Mouse (Mus musculus) heart, postnatal 14 days (tissue): ENCODE data around the gene Slc22a13. TPM values are rescaled to one million over a fixed set of nuclear protein-coding genes. Genes with fewer than 3 reads are reported as not detected.

Experiments
- DNase-seq, 2 experiments: peaks; one replicate each; pipeline ENCODE4 v3.0.0; 2021 to 2022
- intact Hi-C: fragments of 180-260 bp; cut with DNase I; formaldehyde crosslinking; loops from one replicate; pipeline ENCODE4 v1.15.1; 2025
- total RNA-seq, 2 experiments: library from RNA; stranded (reverse); gene quantifications; 2 replicates each; pipeline ENCODE4 v1.2.3; 2021

Gene Slc22a13
- total RNA-seq, 2 experiments from 2014 or later = not detected

- intact Hi-C loops = no loop called here
- DNase-seq = no peak
These were observed 5.3 kb downstream of the Slc22a13 start for GRCm38 (mm10) chr9:119203617-119204016.

GRCm38 (mm10) chr9:119201653-119202052 is 7.2 kb downstream of the Slc22a13 start:
- DNase-seq = no peak

GRCm38 (mm10) chr9:119199151-119199861 is 9.6 kb downstream of the Slc22a13 start:
- DNase-seq = no peak
- intact Hi-C loops = no loop called here

More at GRCm38 (mm10) chr9:119201653-119202052, 7.2 kb downstream of the Slc22a13 start:
- intact Hi-C loops = no loop called here

- DNase-seq = peak; percentile 9 to 41
- intact Hi-C loops = no loop called here
These were observed 16.5 kb downstream of the Slc22a13 start for GRCm38 (mm10) chr9:119192202-119192990.

- intact Hi-C loops = no loop called here
- peak; percentile 13 to 24 for DNase-seq
These were observed 27.6 kb downstream of the Slc22a13 start for GRCm38 (mm10) chr9:119181241-119181728.

GRCm38 (mm10) chr9:119179292-119179691 is 29.6 kb downstream of the Slc22a13 start:
- DNase-seq = no peak
- intact Hi-C loops = no loop called here

- intact Hi-C loops = no loop called here
- no peak for DNase-seq
These were observed 41.3 kb downstream of the Slc22a13 start for GRCm38 (mm10) chr9:119167608-119168007.

- no peak for DNase-seq
- intact Hi-C loops = no loop called here
These were observed 43.4 kb downstream of the Slc22a13 start for GRCm38 (mm10) chr9:119165548-119165947.

- intact Hi-C loops = no loop called here
- no peak for DNase-seq
These were observed 44.2 kb downstream of the Slc22a13 start for GRCm38 (mm10) chr9:119164743-119165142.

GRCm38 (mm10) chr9:119160689-119161088 is 48.2 kb downstream of the Slc22a13 start:
- intact Hi-C loops = no loop called here
- DNase-seq = no peak

GRCm38 (mm10) chr9:119158861-119159260 is 50.0 kb downstream of the Slc22a13 start, which contains the start of gene Gm47289:
Gm47289 (plus strand) TSS chr9:119159161.
- intact Hi-C loops = loop anchor here (5.0 kb wide), 1 partner anchor 268 kb away; no protein-coding TSS in a partner anchor
- no peak for DNase-seq

- intact Hi-C loops = loop anchor here (1.0 to 5.0 kb wide), 2 partner anchors 196 to 271 kb away; no protein-coding TSS in a partner anchor
- peak; percentile 79 to 87 for DNase-seq
These were observed 52.4 kb downstream of the Slc22a13 start, which contains the start of gene Acaa1b for GRCm38 (mm10) chr9:119156278-119157201. Acaa1b (minus strand) TSS chr9:119157093.

- intact Hi-C loops = loop anchor here (1.0 to 5.0 kb wide), 2 partner anchors 196 to 271 kb away; no protein-coding TSS in a partner anchor
- DNase-seq = peak in 1 of 2 experiments; percentile 30
These were observed 53.1 kb downstream of the Slc22a13 start for GRCm38 (mm10) chr9:119155826-119156225.

GRCm38 (mm10) chr9:119155416-119155815 is 53.5 kb downstream of the Slc22a13 start:
- intact Hi-C loops = loop anchor here (5.0 kb wide), 1 partner anchor 272 kb away; no protein-coding TSS in a partner anchor
- no peak for DNase-seq

GRCm38 (mm10) chr9:119151751-119152150 is 57.1 kb downstream of the Slc22a13 start:
- intact Hi-C loops = no loop called here
- no peak for DNase-seq

GRCm38 (mm10) chr9:119149601-119150000 is 59.3 kb downstream of the Slc22a13 start:
- DNase-seq = peak; percentile 64 to 74
- intact Hi-C loops = no loop called here

GRCm38 (mm10) chr9:119146098-119146770 is 62.7 kb downstream of the Slc22a13 start:
- intact Hi-C loops = no loop called here
- no peak for DNase-seq

GRCm38 (mm10) chr9:119145638-119146037 is 63.3 kb downstream of the Slc22a13 start:
- intact Hi-C loops = no loop called here
- DNase-seq = no peak

GRCm38 (mm10) chr9:119145137-119145536 is 63.8 kb downstream of the Slc22a13 start:
- intact Hi-C loops = no loop called here
- no peak for DNase-seq
